Mouse (Mus musculus): ENCODE results near the gene Hdac7. TPM values are rescaled to one million over a fixed set of nuclear protein-coding genes. Genes with fewer than 3 reads are reported as not detected.
A peak's percentile ranks its signal among the peaks of the same experiment; 100 is the strongest.

Gene Hdac7
- total RNA-seq, 2 experiments from 2014 or later = 30.3 to 33.0 TPM

DNA sequence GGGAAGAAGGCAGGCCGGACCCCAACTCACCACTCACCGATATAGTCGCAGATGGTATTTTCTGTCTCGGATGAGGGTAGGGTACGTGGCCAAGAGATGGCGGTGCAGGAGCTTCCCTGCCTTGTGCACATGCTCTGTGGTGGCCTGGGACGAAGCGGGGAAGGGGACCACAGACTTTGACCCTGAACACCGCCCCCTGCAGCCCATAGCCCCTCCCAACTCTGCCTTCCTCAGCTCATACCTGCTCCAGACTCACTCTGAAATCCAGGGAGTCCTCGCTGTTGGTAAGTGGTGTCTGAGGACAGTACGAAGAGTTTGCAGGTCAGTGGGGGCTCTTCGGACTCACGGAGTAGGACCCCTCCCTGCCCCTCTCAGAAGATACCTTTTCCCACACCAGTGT lies 82.9 kb downstream of the Hdac7 start:
- DNase-seq (ENCODE audit: low spot score) = no peak
- intact Hi-C loops (cut with DNase I) = no loop called here

DNA sequence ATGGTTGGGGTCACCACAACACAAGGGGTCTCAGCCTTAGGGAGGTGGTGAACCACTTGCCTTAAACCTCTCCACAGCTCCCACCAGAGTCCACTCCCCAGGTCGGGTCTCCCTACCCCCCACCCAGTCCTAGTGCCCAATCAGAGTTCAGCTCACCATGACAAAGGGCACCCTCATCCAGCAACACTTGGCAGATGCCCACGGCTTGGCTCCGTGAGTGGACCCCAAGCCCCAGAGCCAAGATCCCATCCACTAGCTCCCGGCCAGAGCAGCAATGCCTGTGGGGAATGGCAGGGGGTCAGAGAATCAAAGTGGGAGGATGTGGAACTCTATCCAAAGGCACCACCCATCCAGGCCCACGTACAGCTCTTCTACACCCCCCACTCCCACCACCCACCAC lies 83.3 kb downstream of the Hdac7 start:
- intact Hi-C loops (cut with DNase I) = no loop called here
- no peak for DNase-seq (ENCODE audit: low spot score)

DNA sequence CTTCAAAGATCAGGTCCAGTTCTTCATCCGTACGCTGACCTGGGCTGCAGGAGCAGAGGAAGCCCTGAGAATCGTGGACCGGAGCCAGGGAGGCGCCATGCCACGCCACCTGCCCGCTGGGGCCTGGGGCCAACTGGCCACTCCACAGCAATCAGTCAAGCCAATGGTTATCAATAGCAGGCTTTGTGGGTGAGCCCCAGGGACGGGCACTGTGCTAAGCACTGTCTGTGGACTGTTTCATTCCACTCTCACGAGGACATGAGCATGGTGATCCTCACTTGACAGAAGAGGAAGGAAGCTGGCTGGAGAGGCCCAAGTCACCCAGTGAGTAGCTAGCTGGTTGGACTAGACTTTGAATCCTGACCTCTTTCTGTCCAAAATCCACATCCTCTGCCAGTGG lies 84.3 kb downstream of the Hdac7 start:
- intact Hi-C loops (cut with DNase I) = no loop called here

DNA sequence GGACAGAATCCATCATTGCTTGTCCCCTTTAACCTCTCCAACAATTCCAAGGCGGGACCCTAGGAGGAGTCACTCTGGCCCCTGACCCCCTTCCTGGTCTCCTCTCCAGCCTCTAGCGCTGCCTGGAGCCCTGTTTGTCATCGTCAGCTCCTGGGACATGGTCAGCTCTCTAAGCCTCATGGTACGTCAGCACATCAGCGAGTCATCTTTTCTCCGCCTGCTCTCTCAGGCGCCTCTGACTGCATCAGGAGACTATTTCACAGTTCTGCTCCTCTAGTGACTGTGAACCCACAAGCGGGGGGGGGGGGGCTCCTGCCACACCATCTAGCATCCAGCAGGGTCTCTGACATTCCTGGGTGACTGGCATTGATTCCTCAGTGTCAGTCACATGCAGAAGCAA lies 88.9 kb downstream of the Hdac7 start:
- intact Hi-C loops (cut with DNase I) = no loop called here
- DNase-seq (ENCODE audit: low spot score) = no peak

More for the DNA sequence above, 84.3 kb downstream of the Hdac7 start:
- no peak for DNase-seq (ENCODE audit: low spot score)

DNA sequence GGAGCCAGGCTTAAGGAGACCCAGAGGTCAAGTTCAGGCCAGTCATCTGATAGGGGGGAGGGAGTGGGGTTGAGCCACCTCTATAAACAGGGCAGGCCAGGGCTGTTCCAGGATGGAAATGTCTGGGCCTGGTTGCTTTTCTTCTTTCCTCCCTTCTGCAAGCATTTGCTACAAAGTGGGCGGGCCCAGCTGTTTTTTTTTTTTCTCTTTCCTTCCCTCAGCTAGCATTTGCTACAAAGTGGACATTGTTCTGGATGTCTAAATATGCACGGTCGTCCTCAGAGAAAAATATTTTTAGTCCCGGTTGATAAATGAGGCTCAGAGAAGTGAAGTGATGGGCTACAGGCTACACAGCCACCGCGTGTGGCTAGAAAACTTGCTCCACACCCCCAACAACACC lies 89.8 kb downstream of the Hdac7 start:
- intact Hi-C loops (cut with DNase I) = no loop called here
- no peak for DNase-seq (ENCODE audit: low spot score)

DNA sequence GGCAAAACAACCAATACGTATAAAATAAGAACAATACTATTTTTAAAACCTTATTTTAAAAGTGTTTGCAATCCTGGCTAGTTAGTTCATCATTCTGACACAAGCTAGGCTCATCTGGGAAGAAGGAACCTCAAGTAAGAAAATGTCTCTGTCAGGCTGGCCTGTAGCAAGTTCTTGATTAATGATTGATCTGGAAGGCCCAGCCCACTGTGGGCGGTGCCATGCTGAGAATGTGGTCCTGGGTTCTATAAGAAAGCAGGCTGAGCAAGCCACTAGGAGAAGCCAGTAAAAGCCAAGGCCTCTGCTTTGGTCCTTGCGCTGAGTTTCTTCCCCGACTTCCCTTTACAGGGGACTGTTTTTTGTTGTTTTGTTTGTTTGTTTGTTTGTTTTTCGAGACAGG lies 91.8 kb downstream of the Hdac7 start:
- DNase-seq (ENCODE audit: low spot score) = no peak
- intact Hi-C loops (cut with DNase I) = no loop called here

DNA sequence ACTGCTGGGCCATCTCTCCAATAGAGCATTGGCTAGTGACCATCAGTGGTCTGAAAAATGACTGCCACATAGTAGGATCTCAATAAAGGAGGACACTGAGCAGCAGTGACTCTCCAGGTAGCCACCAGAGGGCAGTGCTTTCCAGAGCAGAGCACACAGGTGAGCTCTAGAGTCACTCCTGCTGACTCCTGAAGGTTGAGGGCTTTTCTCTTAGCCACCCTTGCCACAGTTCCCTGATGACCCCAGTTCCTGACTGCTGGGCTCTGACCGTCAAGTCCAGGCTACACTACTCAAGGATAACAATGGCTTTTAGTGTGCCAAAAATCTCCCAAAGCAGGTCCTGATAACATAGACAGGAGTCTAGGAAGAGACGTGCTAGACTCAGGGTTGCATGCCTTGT lies 92.6 kb downstream of the Hdac7 start:
- no peak for DNase-seq (ENCODE audit: low spot score)
- intact Hi-C loops (cut with DNase I) = no loop called here

DNA sequence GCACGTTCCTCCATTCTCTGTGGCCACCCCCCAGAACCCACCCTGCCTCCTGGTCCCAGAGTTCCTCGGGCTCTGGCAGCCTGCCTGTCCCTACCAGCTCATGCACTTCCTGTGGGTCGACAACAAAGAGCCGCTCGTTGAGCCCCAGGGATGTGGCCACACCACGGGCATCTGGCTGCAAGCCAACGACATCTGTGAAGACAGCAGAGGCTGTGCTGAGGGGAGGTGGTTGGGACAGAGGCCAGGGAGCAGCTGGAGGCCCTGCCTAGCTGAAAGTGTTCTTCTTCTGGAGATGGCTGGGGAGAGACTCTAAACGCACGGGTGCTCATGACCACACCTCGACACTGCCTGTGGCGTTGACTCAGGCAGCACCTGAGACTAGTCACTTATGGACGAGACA lies 93.6 kb downstream of the Hdac7 start:
- DNase-seq (ENCODE audit: low spot score) = no peak

DNA sequence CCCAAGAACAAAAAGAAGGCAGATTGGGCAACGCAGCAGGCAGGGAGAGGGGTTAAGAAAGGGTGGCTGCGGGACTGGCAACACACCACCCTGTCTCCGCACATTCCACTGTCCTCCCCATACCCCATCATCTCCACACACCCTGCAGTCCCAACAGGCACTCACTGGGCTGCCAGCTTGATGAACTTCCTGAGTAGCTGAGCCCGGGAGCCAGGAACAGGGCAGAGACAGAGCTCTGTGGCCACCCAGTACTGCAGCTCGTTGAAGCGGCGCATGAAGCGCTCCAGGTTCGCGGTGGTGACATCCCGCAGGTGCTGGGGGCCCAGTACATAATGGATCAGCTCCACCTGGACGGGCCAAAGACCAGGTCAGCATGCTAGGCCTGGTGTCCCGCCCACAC lies 94.5 kb downstream of the Hdac7 start:
- DNase-seq (ENCODE audit: low spot score) = no peak
- intact Hi-C loops (cut with DNase I) = no loop called here

More for the DNA sequence above, 93.6 kb downstream of the Hdac7 start:
- intact Hi-C loops (cut with DNase I) = no loop called here

DNA sequence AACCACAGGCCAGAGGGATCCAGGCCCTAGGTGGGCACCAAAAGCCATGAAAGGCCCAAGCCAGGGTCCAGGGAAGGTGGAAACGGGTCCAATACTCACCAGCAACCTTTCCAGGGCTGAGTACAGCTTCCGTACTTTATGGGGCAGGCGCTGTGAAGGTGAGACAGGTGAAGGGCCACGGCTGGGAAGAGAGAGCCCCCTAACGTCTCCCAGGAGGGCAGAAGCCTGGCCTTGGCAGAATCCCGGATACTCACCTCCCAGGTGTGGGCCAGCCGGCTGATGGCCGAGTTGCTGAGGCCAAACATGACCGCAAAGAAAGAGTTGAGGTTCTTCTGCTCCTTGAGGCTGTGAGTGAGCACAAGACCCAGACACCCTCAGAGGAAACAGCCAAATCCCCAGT lies 94.9 kb downstream of the Hdac7 start:
- DNase-seq (ENCODE audit: low spot score) = no peak
- intact Hi-C loops (cut with DNase I) = no loop called here

DNA sequence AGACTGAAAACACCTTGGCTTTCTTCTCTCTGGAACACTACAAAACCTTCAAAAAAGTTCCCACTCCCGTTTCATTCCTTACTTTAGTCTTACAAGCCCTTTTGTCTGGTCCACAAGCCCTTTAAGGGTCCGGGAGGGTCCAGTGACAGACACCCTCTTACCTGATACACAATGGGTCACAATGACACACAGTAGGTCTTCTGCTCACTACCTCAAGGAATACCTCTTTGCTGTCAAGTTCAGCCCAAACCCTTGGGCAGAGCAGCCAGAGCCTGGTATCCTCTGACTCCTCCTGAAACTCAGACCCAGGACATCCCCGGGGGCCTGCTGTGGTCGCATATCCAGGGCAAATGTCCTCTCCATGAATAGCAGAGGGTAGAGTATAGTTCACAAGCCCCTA lies 95.3 kb downstream of the Hdac7 start:
- DNase-seq (ENCODE audit: low spot score) = no peak
- intact Hi-C loops (cut with DNase I) = no loop called here

DNA sequence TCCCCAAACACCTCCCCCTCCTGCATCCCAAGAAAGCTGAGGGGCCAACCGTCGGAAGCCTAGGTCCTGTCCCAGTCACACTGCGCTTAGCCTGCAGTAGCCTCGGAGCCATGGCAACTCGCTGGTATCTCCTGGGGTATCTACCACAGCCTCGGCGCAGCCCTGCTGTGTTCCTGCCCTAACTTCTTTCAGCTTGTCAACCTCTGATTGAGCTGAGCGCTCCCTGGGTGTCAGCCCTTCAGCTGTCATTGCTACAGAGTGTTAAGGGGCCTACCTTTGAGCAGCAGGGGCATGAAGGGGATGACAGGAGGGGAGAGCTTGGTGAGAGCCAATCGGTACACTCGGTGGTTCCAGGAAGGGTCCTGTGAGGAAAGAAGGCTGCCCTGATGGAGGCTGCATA lies 96.0 kb downstream of the Hdac7 start:
- DNase-seq (ENCODE audit: low spot score) = no peak
- intact Hi-C loops (cut with DNase I) = no loop called here

DNA sequence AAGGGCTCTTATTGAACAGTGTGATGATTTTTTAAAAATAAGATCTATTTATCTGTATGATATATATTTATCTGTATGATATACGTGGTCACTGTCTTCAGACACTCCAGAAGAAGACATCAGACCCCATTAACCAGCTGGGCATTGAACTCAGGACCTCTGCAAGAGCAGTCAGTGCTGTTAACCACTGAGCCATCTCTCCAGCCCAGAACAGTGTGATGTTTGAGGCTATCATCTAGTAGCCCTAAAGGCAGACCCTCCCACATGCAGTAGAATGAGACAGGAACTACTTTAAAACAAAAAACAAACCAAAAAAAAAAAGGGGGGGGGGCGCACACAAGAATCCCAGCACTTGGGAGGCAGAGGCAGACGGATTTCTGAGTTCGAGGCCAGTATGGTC lies 96.8 kb downstream of the Hdac7 start:
- intact Hi-C loops (cut with DNase I) = no loop called here

DNA sequence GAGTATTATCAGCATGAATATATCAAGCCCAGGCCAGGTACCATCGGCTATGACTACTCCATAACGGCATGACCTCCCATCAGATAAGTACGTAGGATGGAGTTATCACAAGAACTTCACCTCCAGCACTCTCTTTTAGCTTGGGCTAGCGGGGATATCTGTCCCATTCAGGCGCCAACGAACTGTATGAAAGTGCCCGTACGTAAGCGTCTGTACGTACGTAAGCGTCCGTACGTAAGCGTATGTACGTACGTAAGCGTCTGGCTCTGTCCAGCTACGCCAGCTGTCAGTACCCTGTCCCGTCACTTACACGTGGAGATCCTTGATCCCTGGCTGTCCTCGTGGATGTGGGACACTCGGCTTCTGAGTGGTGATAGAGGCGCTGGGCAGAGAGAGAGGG lies 97.6 kb downstream of the Hdac7 start:
- DNase-seq (ENCODE audit: low spot score) = no peak
- intact Hi-C loops (cut with DNase I) = no loop called here

More for the DNA sequence above, 96.8 kb downstream of the Hdac7 start:
- DNase-seq (ENCODE audit: low spot score) = no peak

DNA sequence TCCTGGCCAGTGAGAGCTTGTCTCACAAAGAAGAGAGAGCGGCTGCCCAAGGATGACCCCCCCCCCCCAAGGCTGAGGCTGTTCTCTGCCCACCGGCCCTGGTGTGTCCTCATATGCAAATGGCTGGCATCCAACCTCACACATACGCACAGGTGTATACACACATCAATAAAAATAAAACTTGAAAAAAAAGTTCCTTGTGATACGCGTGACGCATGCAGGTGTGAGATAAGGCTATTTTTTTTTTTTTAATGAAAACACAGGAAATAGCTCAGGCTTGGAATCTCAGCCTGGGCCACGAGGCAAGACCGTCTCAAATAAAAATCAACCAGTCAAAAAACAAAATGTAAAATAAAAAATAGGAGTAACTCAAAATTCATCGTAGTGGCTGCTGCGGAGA lies 98.0 kb downstream of the Hdac7 start:
- intact Hi-C loops (cut with DNase I) = no loop called here
- DNase-seq (ENCODE audit: low spot score) = no peak

DNA sequence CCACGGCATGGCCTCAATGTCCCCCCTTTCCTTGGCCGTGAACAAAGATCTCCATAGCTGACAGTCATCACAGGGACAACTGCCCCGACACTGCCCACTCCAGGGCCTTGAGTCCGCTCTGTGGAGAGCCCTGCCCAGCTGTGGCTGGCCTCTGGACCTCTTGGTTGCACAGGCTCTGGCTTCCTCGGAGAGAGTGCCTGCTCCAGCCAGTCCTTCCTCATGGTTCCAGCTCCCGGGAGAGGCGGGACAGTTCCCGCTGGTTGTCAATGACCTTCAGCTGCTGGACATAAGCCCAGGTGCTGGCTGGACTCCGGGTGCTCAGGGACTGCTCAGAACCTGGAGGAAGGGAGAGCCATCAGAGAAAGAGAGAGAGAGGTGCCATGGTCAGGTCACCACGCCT lies 99.0 kb downstream of the Hdac7 start:
- intact Hi-C loops (cut with DNase I) = no loop called here
- DNase-seq (ENCODE audit: low spot score) = peak; percentile 69

DNA sequence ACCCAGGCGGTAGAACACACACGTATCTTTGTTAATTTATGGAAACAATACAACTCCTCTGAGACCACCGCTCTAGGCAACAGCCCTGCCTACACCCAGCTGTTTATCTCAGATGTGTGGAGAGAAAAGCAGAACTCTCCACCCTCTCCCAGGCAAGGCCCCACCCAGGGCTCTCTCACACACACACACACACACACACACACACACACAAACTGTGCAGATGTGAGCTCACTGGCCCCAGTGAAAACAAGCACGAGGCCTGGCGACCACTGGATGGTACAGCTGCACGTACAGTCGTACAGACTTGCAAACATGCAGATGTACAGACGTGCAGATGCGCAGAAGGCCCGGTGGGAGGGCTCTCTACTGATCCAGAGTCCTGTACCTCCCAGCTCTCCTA lies 99.4 kb downstream of the Hdac7 start:
- intact Hi-C loops (cut with DNase I) = no loop called here
- no peak for DNase-seq (ENCODE audit: low spot score)

DNA sequence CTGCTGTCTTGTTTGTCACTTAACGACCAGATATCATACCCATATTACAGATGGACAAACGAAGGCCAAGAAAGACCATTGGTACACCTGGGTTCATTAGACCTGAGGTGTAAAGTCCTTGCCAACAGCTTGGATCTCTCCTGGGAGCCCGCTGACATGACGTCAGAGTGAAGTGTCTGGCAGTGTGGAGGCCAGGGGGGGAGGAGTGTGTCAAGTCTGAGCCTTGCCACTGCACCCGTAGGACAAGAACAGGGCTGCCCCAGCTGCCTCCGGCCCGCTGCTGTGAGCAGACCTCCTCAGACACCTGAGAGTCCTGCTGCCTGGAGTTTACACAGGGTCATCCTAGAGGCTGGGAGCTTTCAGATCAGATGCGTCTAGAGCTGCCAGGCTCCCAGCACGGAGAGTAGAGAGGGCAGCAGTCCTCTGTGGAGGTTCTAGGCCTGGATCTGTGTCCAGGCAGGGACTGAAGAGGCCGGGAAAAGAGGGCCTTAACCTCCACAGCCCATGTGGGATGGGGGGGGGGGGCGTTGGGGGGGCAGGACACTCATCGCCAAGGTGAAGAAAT lies 100.3 kb downstream of the Hdac7 start:
- intact Hi-C loops (cut with DNase I) = no loop called here
- DNase-seq (ENCODE audit: low spot score) = no peak

DNA sequence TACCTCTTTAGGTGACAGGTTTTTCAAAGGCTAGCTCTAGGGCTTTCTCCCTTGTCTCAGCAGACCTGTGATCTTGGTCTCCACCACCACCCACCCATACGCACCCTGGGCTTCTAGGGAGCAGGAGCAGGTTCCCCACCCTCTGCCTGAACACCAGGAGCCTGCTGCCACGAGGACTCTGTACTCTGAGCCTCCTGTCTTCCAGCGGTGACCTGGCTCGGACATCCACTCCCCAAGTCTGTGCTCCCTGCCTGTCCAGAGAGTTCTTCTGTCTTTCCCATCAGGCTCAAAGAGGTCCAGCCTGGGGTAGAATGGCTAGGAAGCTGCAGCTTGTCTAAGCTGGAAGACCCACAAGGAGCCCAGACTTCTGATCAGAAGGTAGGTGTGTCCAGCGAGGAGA lies 101.1 kb downstream of the Hdac7 start:
- DNase-seq (ENCODE audit: low spot score) = no peak
- intact Hi-C loops (cut with DNase I) = no loop called here
